In the genomic region with DNA sequence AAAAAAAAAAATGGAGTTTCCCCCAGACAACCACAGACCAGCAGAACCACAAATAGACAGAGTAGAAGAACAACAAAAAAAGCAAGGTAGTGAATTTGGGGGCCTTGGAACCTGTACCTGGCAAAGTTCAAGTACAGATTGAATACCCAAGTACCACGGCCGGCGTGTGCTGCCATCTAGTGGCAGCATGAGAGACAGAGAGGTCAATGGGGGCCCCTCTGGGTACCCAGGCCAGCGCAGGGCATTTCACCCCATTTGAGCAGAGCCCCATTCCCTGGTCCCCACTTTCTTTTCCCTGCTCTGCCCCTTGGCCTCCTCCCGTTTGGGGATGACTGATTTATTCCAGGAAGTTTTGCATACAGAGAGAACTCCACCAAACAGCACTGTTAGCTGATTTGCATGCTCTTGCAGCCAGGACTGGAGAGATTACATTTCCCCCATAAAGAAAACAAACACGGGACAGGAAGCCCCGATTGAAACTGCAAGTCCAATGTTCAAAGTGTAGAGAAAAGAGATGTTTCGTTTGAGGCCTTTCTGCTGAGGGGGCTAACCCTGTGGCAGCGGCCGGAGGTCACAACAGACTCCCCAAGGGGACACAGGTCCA, we compare ENCODE assay signal across 9 mouse cellular contexts. TPM values are rescaled to one million over a fixed set of nuclear protein-coding genes. Genes with fewer than 3 reads are reported as not detected.
DNase-seq lines count a peak whose midpoint lies in the region; ATAC-seq and TF ChIP-seq lines count a peak whose summit lies in the region.
"Had no signal": no experiment of that assay in that cellular context is flagged by ENCODE, and none has a peak within 500 bp of the region (broad histone marks: within the 10 kb centered on the region; RNA-seq: fewer than 3 reads in every experiment).

No protein-coding gene starts in this region.

- no peak overlapping the region for H3K27ac ChIP-seq in heart, adult 2 months
- no peak overlapping the region for H3K27ac ChIP-seq in ES-Bruce4 (ENCODE audit: insufficient read depth, low read length)
- H3K27ac ChIP-seq in lung, embryonic 14.5 days (ENCODE audit: low read depth): no peak overlapping the region
- H3K27ac ChIP-seq: embryonic facial prominence, embryonic 15.5 days had no signal

- ATAC-seq in lung, embryonic 14.5 days (ENCODE audit: insufficient read depth): no peak
- no peak; the same call in 1 of the 2 replicates for ATAC-seq in monocyte, adult 5-6 weeks (replicated peaks; ENCODE audit: insufficient number of reproducible peaks, low FRiP score, low TSS enrichment, poor library complexity, severe bottlenecking)

- no peak for TF ChIP-seq POLR2A in heart, adult 2 months (IDR thresholded peaks at IDR 0.05; ENCODE audit: insufficient read depth, low read depth, low read length)
- no peak for TF ChIP-seq POLR2A in ES-Bruce4 (IDR thresholded peaks at IDR 0.05; ENCODE audit: insufficient read depth, low read length)

- TF ChIP-seq EP300 in heart, adult 2 months (IDR thresholded peaks at IDR 0.05; ENCODE audit: insufficient read depth, low read depth, low read length): no peak
- no peak for TF ChIP-seq EP300 in ES-Bruce4 (IDR thresholded peaks at IDR 0.05; ENCODE audit: insufficient read depth, low read depth, low read length)

- no peaks in the 10 kb centered on the region for H3K4me1 ChIP-seq in heart, adult 2 months (ENCODE audit: control insufficient read depth, insufficient read depth, low read length)
- no peaks in the 10 kb centered on the region for H3K4me1 ChIP-seq in ES-Bruce4 (ENCODE audit: control insufficient read depth, insufficient read depth, low read length)
- H3K4me1 ChIP-seq in erythroblast, embryonic 14.5 days (ENCODE audit: control insufficient read depth): peaks cover 51% of the 10 kb centered on the region
- H3K4me1 ChIP-seq in lung, embryonic 14.5 days (ENCODE audit: insufficient read depth): no peaks in the 10 kb centered on the region
- H3K4me1 ChIP-seq: embryonic facial prominence, embryonic 15.5 days had no signal

- no peak overlapping the region for H3K4me2 ChIP-seq in lung, embryonic 14.5 days
- H3K4me2 ChIP-seq: embryonic facial prominence, embryonic 15.5 days had no signal

- TF ChIP-seq CTCF in heart, adult 2 months (IDR thresholded peaks at IDR 0.05): peak; percentile 83
- peak; percentile 83 for TF ChIP-seq CTCF in ES-Bruce4 (IDR thresholded peaks at IDR 0.05; ENCODE audit: low read depth, low read length)
- peak; percentile 74 for TF ChIP-seq CTCF in lung, embryonic 14.5 days (IDR thresholded peaks at IDR 0.05; ENCODE audit: low read depth)

- 18% methylated on average over 10 of the region's 10 CpGs for WGBS in heart, adult 2 months
- WGBS in lung, embryonic 14.5 days: 20% methylated on average over 10 of the region's 10 CpGs

- no peak overlapping the region for H3K4me3 ChIP-seq in heart, adult 2 months
- H3K4me3 ChIP-seq in ES-Bruce4 (ENCODE audit: low read depth, low read length): no peak overlapping the region
- peak overlapping the region; percentile 92 for H3K4me3 ChIP-seq in erythroblast, embryonic 14.5 days (replicated peaks)
- H3K4me3 ChIP-seq in lung, embryonic 14.5 days (ENCODE audit: low read depth, low read length): no peak overlapping the region
- H3K4me3 ChIP-seq: embryonic facial prominence, embryonic 15.5 days had no signal

- H3K36me3 ChIP-seq in heart, adult 2 months (ENCODE audit: control insufficient read depth, insufficient read depth, low read length): no peaks in the 10 kb centered on the region
- H3K36me3 ChIP-seq in ES-Bruce4 (ENCODE audit: control insufficient read depth, insufficient read depth, low read length, poor library complexity, severe bottlenecking): no peaks in the 10 kb centered on the region
- peaks cover 37% of the 10 kb centered on the region for H3K36me3 ChIP-seq in erythroblast, embryonic 14.5 days (ENCODE audit: control insufficient read depth)
- no peaks in the 10 kb centered on the region for H3K36me3 ChIP-seq in lung, embryonic 14.5 days (ENCODE audit: insufficient read depth)
- H3K36me3 ChIP-seq: embryonic facial prominence, embryonic 15.5 days had no signal

- intact Hi-C loops in heart, adult 2 months (cut with DNase I): loop anchor here (1.0 kb wide), 1 partner anchor 29 kb away; no protein-coding TSS in a partner anchor

- no peak overlapping the region for H3K9ac ChIP-seq in heart, adult 2 months (ENCODE audit: low read depth, low read length)
- no peak overlapping the region for H3K9ac ChIP-seq in ES-Bruce4 (ENCODE audit: low read depth, poor library complexity, severe bottlenecking)
- no peak overlapping the region for H3K9ac ChIP-seq in lung, embryonic 14.5 days
- H3K9ac ChIP-seq: embryonic facial prominence, embryonic 15.5 days had no signal

- H3K9me3 ChIP-seq in ES-Bruce4 (replicated peaks; ENCODE audit: control insufficient read depth, insufficient read depth, low read length, poor library complexity, severe bottlenecking): no peaks in the 10 kb centered on the region
- peaks cover 3% of the 10 kb centered on the region; the same call in 1 of the 2 replicates for H3K9me3 ChIP-seq in erythroblast, embryonic 14.5 days (ENCODE audit: control insufficient read depth, low read length)
- no peaks in the 10 kb centered on the region for H3K9me3 ChIP-seq in lung, embryonic 14.5 days (ENCODE audit: low read depth, low read length)
- H3K9me3 ChIP-seq: embryonic facial prominence, embryonic 15.5 days had no signal

- peak; percentile 20 to 46 for DNase-seq in heart, adult 2 months
- DNase-seq in heart, adult 9 months (ENCODE audit: low spot score in 2 of 2): no peak
- DNase-seq in 3T3-L1 (ENCODE audit: low read depth, low spot score): peak; percentile 51
- DNase-seq in lung, embryonic 14.5 days: peak; percentile 74
- DNase-seq in thymus, postnatal 0 days (ENCODE audit: low spot score): peak; percentile 73

- H3K27me3 ChIP-seq in heart, adult 2 months (ENCODE audit: control insufficient read depth, insufficient read depth, low read length): no peaks in the 10 kb centered on the region; the same call in 1 of the 2 replicates
- H3K27me3 ChIP-seq in ES-Bruce4 (ENCODE audit: control insufficient read depth, insufficient read depth, low read length, poor library complexity, severe bottlenecking): no peaks in the 10 kb centered on the region
- H3K27me3 ChIP-seq in erythroblast, embryonic 14.5 days (ENCODE audit: control insufficient read depth): peaks cover 4% of the 10 kb centered on the region; the same call in 1 of the 2 replicates
- H3K27me3 ChIP-seq in lung, embryonic 14.5 days (ENCODE audit: insufficient read depth, low read length): peaks cover 12% of the 10 kb centered on the region

- H3K79me2 ChIP-seq in heart, adult 2 months (replicated peaks; ENCODE audit: control insufficient read depth, insufficient read depth, low read length): no peaks in the 10 kb centered on the region

RNA-seq across cellular contexts. Expression of gene Gfi1b, which starts 0.8 kb away (rescaled TPM):
- total RNA-seq in heart, adult 2 months (2021): not detected
- 0.12 TPM in 2 replicates for polyA plus RNA-seq in heart, adult 2 months (2012; rRNA removed)
- 0.49 and 0.76 TPM in 2 replicates for polyA plus RNA-seq in ES-Bruce4 (2011; ENCODE audit: insufficient read depth, insufficient read length, low read depth, missing spikeins)
- 35.4 and 47.5 TPM in 2 replicates for polyA plus RNA-seq in erythroblast, embryonic 14.5 days (2012)
- polyA plus RNA-seq in lung, embryonic 14.5 days (2014; fragmentation: Nextera tagmentation; extraction: Ambion mirVana): 0.51 and 0.69 TPM in 2 replicates
- polyA plus RNA-seq in thymus, postnatal 0 days (2015; fragmentation: Nextera tagmentation; extraction: Ambion mirVana): 1.1 and 1.8 TPM in 2 replicates
- total RNA-seq in monocyte, adult 5-6 weeks (2017): 1.6 to 8.2 TPM (median 4.6 TPM) in 3 replicates
- polyA plus RNA-seq: embryonic facial prominence, embryonic 15.5 days had no signal

RNA-seq across cellular contexts. Expression of gene Tsc1, which starts 18.4 kb away (rescaled TPM):
- 10 to 100 TPM; 24.9 to 29.3 TPM for total RNA-seq in heart, adult 2 months (2021)
- 11.5 and 22.7 TPM in 2 replicates for polyA plus RNA-seq in heart, adult 2 months (2012; rRNA removed)
- 26.9 and 32.5 TPM in 2 replicates for polyA plus RNA-seq in ES-Bruce4 (2011; ENCODE audit: insufficient read depth, insufficient read length, low read depth, missing spikeins)
- 0.56 and 0.79 TPM in 2 replicates for polyA plus RNA-seq in erythroblast, embryonic 14.5 days (2012)
- 19.9 and 22.2 TPM in 2 replicates for polyA plus RNA-seq in lung, embryonic 14.5 days (2014; fragmentation: Nextera tagmentation; extraction: Ambion mirVana)
- polyA plus RNA-seq in thymus, postnatal 0 days (2015; fragmentation: Nextera tagmentation; extraction: Ambion mirVana): 8.0 and 10.8 TPM in 2 replicates
- total RNA-seq in monocyte, adult 5-6 weeks (2017): 14.2 to 29.8 TPM (median 24.7 TPM) in 3 replicates

RNA-seq across cellular contexts. Expression of gene Gtf3c5, which starts 39.1 kb away (rescaled TPM):
- total RNA-seq in heart, adult 2 months (2021): 10 to 100 TPM; 11.0 to 12.2 TPM
- polyA plus RNA-seq in heart, adult 2 months (2012; rRNA removed): 14.3 and 21.9 TPM in 2 replicates
- 29.0 TPM in 2 replicates for polyA plus RNA-seq in ES-Bruce4 (2011; ENCODE audit: insufficient read depth, insufficient read length, low read depth, missing spikeins)
- polyA plus RNA-seq in erythroblast, embryonic 14.5 days (2012): 1.8 and 2.1 TPM in 2 replicates
- 33.9 and 41.9 TPM in 2 replicates for polyA plus RNA-seq in lung, embryonic 14.5 days (2014; fragmentation: Nextera tagmentation; extraction: Ambion mirVana)
- 18.8 and 20.7 TPM in 2 replicates for polyA plus RNA-seq in thymus, postnatal 0 days (2015; fragmentation: Nextera tagmentation; extraction: Ambion mirVana)
- 5.6 to 17.7 TPM (median 9.1 TPM) in 3 replicates for total RNA-seq in monocyte, adult 5-6 weeks (2017)

RNA-seq across cellular contexts. Expression of gene Cel, which starts 59.4 kb away (rescaled TPM):
- not detected for total RNA-seq in heart, adult 2 months (2021)
- not detected in 2 replicates for polyA plus RNA-seq in heart, adult 2 months (2012; rRNA removed)
- not detected in 2 replicates for polyA plus RNA-seq in ES-Bruce4 (2011; ENCODE audit: insufficient read depth, insufficient read length, low read depth, missing spikeins)
- polyA plus RNA-seq in erythroblast, embryonic 14.5 days (2012): not detected in 2 replicates
- not detected in 2 replicates for polyA plus RNA-seq in lung, embryonic 14.5 days (2014; fragmentation: Nextera tagmentation; extraction: Ambion mirVana)
- polyA plus RNA-seq in thymus, postnatal 0 days (2015; fragmentation: Nextera tagmentation; extraction: Ambion mirVana): 0.44 and 0.50 TPM in 2 replicates
- total RNA-seq in monocyte, adult 5-6 weeks (2017): not detected in 3 replicates

Comparison
In these comparisons a context has a peak if more than half of its experiments do, and no peak if none do; other contexts are left out.
1. DNase-seq: peak in heart, adult 2 months (2 of 2), 3T3-L1 (single experiment), lung, embryonic 14.5 days (single experiment) and thymus, postnatal 0 days (single experiment); none in heart, adult 9 months (0 of 2).
2. RNA of gene Gfi1b, which starts 0.8 kb away (polyA plus RNA-seq): 35.4 to 47.5 TPM in erythroblast, embryonic 14.5 days; 1.1 to 1.8 TPM in thymus, postnatal 0 days, 0.49 to 0.76 TPM in ES-Bruce4, 0.51 to 0.69 TPM in lung, embryonic 14.5 days and 0.12 TPM in heart, adult 2 months; every median in the first group is over 10 times any median in the second.
3. Peak in every context shown above with its lines, with median percentiles within 50 percentile points of each other: CTCF ChIP-seq.